Mouse (Mus musculus): ENCODE results near the gene Slitrk4.

The Slitrk4 gene

DNA sequence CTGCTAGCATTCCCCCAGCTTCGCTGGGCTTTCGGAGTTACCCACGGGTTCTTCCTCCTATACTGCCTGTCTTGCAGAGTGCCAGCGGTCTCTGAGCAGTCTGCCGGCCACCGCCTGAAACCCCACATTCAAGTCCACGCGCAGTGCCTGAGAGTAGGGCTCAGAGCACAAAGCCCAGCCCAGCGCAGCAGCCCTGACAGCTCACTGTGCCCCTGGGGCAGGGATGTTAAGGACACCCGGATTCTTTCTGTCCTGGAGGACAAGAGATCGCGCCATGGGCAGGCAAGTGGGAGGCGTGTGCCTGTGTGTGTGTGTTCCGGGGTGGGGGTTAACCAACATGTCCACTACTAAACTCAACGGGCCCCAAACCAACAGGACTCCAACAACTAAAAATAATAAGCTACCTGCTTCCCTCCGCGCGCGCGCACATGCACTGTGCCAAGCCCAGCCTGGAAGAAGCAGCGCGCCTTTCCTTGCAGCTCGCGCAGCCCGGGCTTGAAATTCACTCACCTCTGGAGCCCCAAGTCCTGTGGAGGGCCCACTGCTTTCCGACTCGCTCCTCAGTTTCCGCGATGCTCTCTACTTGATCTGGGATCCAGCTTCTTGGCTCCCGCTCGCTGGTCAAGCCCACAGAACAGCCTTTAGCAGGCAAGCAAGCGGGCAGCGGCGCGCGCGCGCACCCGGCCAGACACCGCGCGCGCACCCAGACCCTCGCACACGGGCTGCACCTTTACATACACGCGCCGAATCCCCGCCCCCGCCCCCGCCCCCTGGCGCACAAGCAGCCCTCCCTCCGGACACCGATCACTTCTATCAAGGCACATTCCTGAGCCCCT, at the start of gene Slitrk4:
Gene Slitrk4, minus strand, starts transcription at position 707 of the 836 bp plus-strand sequence.
- peak; percentile 49 for DNase-seq (ENCODE audit: low spot score)

DNA sequence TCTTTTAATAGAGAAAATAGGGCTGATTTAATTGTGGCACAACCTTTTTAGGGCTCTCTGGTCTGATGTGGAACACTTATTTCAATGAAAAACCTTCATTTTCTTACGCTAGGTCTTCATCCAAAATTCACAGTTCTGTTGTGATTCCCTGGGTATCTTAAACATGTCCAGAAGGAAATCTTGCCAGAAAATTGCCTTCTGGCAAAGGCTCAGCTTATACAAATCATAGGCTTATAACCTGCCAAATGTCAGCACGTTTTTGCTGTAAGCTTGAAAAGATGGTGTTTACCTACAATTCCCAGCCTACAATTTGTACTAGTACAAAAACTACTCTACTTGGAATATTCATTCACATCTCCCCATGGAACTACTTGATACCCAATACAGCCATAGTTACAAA, 42.7 kb upstream of the Slitrk4 start:
- DNase-seq (ENCODE audit: low spot score) = no peak

DNA sequence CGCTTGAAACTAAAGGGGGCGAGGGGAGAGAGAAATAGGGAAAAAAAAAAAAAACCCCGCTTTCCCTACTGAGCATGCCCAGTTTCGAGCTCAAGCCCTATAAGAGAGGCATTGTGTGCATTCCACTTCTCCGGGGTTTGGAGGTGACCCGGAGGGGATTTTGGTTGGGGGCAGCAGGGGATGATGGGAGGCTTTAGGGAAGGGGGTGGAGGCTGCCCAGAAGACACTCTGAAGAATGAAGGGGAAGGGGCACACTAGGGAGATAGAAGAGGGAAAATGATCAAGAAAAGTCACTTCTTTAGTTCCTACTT, 1.1 kb upstream of the Slitrk4 start:
- DNase-seq (ENCODE audit: low spot score) = peak; percentile 48

GRCm38 (mm10) chrX:64277126-64277990, 562 bp upstream of the Slitrk4 start:
- DNase-seq (ENCODE audit: low spot score) = no peak

DNA sequence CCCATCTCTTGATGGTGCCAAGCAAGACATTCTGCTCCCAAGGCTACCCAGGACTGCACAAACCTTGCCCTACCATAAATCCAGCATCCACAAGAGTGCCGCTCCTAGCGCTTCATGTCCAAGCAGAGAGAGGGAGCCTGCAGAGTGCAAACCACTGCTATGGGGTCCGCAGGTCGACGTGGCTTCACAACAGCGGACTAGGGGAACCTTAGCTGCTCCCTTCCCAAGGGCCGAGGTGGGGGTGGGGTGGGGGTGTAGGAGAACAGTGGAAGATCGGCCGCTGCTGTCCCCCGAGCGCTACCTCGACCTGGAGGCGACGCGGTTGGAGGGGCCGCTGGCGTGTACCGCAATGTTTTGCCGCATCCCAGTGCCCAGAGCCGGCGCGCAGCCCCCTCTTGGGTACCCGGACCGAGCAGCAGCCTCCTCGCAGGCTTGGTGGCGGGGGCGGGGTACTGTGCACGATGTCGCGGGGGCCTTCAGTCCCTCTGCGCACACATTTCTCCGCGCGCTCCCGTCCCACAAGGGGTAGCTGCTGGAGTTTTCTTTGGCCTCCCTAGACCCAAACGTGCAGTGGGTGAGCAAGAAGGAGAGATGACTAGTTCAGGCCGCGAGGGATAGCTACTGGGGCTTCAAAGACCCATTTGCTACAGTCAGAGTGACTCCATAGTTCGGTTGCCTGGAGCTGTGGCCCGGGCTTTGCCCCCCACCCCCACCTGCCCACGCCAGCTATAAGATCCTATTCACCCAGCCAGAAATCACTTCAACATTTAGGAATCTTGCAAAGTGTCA, 1.1 kb downstream of the Slitrk4 start:
- DNase-seq (ENCODE audit: low spot score) = peak; percentile 14

- no peak for DNase-seq (ENCODE audit: low spot score)
Observed at GRCm38 (mm10) chrX:64263481-64263880, 13.3 kb downstream of the Slitrk4 start.

Measured in embryo, embryonic 10.5 days (tissue).